Mouse (Mus musculus): ENCODE results near the gene Msx1. TPM values are rescaled to one million over a fixed set of nuclear protein-coding genes. Genes with fewer than 3 reads are reported as not detected.

The Msx1 gene
- polyA plus RNA-seq, 1 experiment from 2014 or later: 13.2 TPM

- ChIA-PET CTCF (no interaction called here), POLR2A (no interaction called here)
- in situ Hi-C loops (cut with MboI; ENCODE audit: low pct_unique_long_range_greater_than_20kb): no loop called here
- ATAC-seq (no peak), DNase-seq (ENCODE audit: low read depth, low spot score) (no peak)
- H3K27me3 ChIP-seq: peaks cover 22% of the 10 kb centered on the region
- no peak for TF ChIP-seq CTCF (IDR thresholded peaks at IDR 0.05)
Measured at GRCm38 (mm10) chr5:37792154-37792553, 32.2 kb downstream of the Msx1 start.

- no peak for DNase-seq (ENCODE audit: low read depth, low spot score)
- peaks cover 46% of the 10 kb centered on the region for H3K27me3 ChIP-seq
- TF ChIP-seq CTCF (IDR thresholded peaks at IDR 0.05): no peak
- ChIA-PET CTCF (no interaction called here), POLR2A (no interaction called here)
- in situ Hi-C loops (cut with MboI; ENCODE audit: low pct_unique_long_range_greater_than_20kb): no loop called here
- no peak for ATAC-seq
Measured at GRCm38 (mm10) chr5:37784847-37785391, 39.5 kb downstream of the Msx1 start.

- POLR2A ChIA-PET: no interaction called here
- in situ Hi-C loops (cut with MboI; ENCODE audit: low pct_unique_long_range_greater_than_20kb): no loop called here
- no peak for ATAC-seq
- CTCF ChIA-PET: no interaction called here
- DNase-seq (ENCODE audit: low read depth, low spot score): no peak
- H3K27me3 ChIP-seq: peaks cover 36% of the 10 kb centered on the region
- TF ChIP-seq CTCF (IDR thresholded peaks at IDR 0.05): no peak
Measured at GRCm38 (mm10) chr5:37783306-37783705, 41.1 kb downstream of the Msx1 start.

GRCm38 (mm10) chr5:37775681-37776080 lies 48.7 kb downstream of the Msx1 start:
- POLR2A ChIA-PET: no interaction called here
- ATAC-seq: no peak
- in situ Hi-C loops (cut with MboI; ENCODE audit: low pct_unique_long_range_greater_than_20kb): no loop called here
- TF ChIP-seq CTCF (IDR thresholded peaks at IDR 0.05): no peak
- DNase-seq (ENCODE audit: low read depth, low spot score): no peak
- CTCF ChIA-PET: no interaction called here
- peaks cover 10% of the 10 kb centered on the region for H3K27me3 ChIP-seq

GRCm38 (mm10) chr5:37774011-37774410 lies 50.4 kb downstream of the Msx1 start:
- CTCF ChIA-PET: interaction anchor here (1.1 to 1.2 kb wide), 2 partner anchors 9 to 12 kb away, joined by 3 to 5 read pairs; no protein-coding TSS in a partner anchor
- POLR2A ChIA-PET: no interaction called here
- TF ChIP-seq CTCF (IDR thresholded peaks at IDR 0.05): no peak

GRCm38 (mm10) chr5:37770870-37771269 lies 53.5 kb downstream of the Msx1 start:
- in situ Hi-C loops (cut with MboI; ENCODE audit: low pct_unique_long_range_greater_than_20kb): no loop called here
- ATAC-seq (no peak), DNase-seq (ENCODE audit: low read depth, low spot score) (no peak)
- ChIA-PET CTCF (no interaction called here), POLR2A (no interaction called here)
- no peak for TF ChIP-seq CTCF (IDR thresholded peaks at IDR 0.05)
- peaks cover 14% of the 10 kb centered on the region for H3K27me3 ChIP-seq

More at GRCm38 (mm10) chr5:37774011-37774410, 50.4 kb downstream of the Msx1 start:
- DNase-seq (ENCODE audit: low read depth, low spot score): no peak
- H3K27me3 ChIP-seq: peaks cover 10% of the 10 kb centered on the region
- ATAC-seq: no peak
- in situ Hi-C loops (cut with MboI; ENCODE audit: low pct_unique_long_range_greater_than_20kb): no loop called here

Other genes starting within 250 kb of the Msx1 start
- 0.03 TPM for gene Stk32b, start 107.4 kb downstream of the Msx1 start, polyA plus RNA-seq (2021)
- not detected for gene Cytl1, start 89.1 kb downstream of the Msx1 start, polyA plus RNA-seq (2021)
- 48.1 TPM for gene Stx18, start 214.2 kb upstream of the Msx1 start, polyA plus RNA-seq (2021)

Data from Patski (cell line).